Mouse (Mus musculus) megakaryocyte progenitor cell, adult 5-6 weeks (primary cell): ENCODE results near the gene Slc5a5. TPM values are rescaled to one million over a fixed set of nuclear protein-coding genes. Genes with fewer than 3 reads are reported as not detected.

ENCODE experiments used
- ATAC-seq: replicated peaks from 2 replicates; pipeline ENCODE4 v1.8.0; 2016; ENCODE audit warnings: mild to moderate bottlenecking, moderate TSS enrichment, inconsistent platforms; ENCODE audit not compliant: poor library complexity
- total RNA-seq, 2 experiments: library from RNA; stranded (forward) in 1 of 2; stranded (reverse) in 1 of 2; fragments of 157-497, 149-512 nt in 1 of 2; fragments of 200-1000 nt in 1 of 2; gene quantifications; 2 replicates each; pipeline versions ENCODE4 v1.2.3 to v1.2.4; 2015 to 2017

Gene Slc5a5
- total RNA-seq, 2 experiments from 2014 or later = 0.07 TPM; not detected in 1

DNA sequence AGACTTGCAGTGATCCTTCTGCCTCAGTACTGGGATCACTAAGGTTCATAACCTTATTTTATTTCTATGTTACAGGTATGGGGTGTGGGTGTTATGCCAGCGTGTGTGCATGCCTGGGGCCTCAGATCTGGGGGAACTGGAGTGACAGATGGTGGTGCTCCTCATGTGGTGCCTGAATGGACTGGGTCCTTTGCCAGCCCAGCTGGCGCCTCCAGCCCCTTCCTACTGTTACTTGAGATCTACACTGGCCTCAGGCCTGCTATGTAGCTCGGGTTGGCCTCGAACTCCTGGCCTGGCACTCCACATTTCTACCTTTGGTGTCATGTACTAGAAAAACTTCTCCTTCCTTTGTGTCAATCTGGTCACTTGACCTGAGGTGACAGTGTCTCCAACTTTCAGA lies 8.4 kb downstream of the Slc5a5 start:
- no peak for ATAC-seq

DNA sequence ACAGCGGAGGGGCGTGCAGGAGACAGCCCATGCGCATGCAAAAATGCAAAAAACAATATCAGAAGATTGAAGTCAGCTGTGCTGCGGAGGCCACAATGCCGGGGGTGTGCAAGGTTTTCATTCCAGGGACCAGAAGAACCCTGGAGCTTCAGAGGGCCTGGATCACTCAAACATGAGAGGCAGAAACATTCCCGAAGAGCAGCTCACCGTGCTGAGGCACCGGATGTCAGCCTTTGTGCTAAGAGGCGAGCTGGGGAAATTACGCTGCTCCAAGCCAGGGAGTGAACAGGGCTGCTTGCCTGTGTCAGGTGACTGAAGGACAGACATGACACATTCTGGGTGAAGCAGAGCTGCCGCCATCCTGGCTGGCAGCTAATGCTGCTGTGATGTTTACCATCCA lies 12.0 kb downstream of the Slc5a5 start:
- ATAC-seq = no peak

DNA sequence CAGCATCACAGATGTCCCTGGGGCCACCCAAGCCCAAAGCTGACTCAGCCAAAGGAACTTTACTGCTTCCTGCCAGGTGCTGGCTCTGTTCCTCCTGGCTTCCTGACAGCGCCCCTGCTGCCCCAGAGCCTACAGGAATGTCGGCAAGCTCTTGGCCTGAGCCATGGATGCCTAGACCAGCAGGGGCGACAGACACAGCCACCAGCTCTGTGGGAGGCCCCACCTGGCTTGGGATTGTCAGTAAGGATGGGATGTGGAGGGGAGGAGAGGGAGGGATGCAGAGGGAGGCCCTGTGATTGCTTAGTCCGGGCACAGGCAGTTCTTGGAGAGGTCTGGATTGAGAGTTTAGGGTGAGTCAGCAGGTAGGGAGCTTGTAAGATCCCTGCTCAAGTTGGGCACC lies 12.4 kb downstream of the Slc5a5 start:
- no peak for ATAC-seq

DNA sequence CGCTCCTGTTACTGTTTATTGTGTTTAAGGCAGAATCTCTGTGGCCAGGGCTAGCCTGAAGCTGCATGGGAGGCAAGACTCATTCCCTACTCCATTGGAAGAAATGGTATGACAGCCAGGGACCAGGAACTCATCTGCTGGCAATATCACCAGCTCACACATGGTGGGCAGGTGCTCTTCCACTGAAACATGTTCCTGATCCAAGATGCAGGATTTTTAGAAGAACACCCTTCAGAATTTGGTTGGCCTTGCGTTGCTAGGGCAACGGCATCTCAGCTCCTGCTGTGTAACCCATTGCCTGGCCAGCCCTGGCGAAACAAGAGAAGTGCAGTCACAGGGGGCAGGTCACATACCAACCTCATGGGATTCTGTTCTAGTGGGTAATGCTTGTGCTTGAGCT lies 13.1 kb downstream of the Slc5a5 start:
- ATAC-seq = no peak

DNA sequence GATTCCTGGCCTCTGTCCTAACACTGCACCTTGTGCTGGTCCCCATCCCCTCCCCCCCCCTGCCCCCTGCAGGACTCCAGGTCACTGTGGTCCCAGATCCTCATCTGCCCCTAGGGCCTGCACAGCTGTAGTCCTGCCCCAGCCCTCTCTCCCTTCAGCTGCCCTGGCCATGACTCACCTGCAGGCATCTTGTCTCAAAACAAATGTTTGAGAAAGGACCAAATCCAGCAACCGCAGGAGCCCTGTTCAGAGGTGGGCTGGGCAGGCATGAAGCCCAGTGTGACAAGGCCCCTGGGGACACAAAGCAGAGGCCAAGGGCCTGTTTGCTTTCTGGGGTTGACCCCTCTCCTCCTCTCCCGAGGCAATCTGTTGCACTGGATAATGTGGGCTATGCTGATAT lies 14.4 kb downstream of the Slc5a5 start:
- no peak for ATAC-seq

DNA sequence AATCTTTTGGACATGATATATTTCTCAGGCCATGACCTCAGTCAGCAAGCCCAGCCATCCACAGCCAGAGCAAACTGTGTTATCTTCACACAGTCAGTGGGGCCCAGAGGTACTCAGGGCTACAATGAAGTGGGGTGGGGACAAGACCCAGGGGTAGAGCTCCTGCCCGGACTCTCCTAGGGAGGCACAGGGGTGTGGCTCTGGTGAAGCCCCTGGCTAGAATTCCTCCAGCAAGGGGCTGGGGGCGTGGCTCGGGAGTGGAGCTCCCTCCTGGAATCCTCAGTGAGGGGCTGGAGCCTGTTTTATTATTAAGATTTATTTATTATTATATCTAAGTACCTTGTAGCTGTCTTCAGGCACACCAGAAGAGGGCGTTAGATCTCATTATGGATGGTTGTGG lies 16.2 kb downstream of the Slc5a5 start:
- ATAC-seq = no peak

DNA sequence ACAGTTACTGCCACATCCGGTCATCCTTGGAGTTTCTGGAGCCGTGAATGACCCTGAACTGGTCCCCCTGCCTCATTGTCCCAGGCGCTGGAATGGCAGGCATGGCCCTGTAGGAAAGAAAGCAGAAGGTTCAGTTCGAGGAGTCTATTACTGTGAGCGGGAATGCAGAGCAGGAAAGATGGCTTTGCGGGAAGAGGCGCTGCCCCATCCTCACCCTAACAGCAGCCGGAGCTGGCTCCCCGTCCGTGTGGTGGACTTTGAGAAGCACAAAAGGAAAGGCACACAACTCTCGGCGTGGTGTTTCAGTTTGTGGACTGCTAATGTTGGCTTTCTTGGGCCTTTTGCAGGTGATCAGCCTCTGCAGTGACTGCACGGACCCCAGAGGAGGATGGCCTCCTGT lies 18.1 kb downstream of the Slc5a5 start:
- no peak for ATAC-seq

DNA sequence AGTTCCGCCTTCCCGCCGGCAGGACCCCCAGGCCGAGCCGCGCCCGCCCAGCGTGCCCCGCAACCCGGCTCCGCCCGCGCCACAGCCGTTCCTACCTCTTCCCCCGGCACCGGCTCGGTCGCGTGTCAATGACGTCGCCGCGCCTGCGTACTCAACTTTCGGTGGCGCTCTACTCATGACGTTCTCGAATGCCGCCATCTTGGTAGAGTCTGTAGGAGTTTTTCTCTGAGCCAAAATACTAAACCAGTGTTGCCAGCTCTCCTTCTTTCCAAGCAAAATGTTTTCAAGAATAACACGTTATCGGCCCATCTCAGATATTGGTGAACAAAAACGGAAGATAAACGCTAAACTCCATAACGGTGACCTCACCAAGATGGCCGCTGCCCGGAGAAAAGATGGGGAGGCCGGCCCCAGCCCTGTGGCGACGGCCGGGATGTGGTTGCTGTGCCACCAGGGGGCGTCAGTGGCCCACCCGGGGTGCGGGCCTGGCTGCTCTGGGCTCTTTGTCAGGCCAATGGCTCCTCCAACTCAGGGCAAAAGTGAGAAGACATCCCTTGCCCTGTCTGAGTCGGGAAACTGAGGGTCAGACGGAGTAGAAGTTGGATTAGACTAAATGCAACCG lies 19.1 kb downstream of the Slc5a5 start, which contains the start of gene Ccdc124:
TSS of gene Ccdc124 (minus strand) at position 572 of the 622 bp plus-strand sequence.
- ATAC-seq = peak; percentile 84

DNA sequence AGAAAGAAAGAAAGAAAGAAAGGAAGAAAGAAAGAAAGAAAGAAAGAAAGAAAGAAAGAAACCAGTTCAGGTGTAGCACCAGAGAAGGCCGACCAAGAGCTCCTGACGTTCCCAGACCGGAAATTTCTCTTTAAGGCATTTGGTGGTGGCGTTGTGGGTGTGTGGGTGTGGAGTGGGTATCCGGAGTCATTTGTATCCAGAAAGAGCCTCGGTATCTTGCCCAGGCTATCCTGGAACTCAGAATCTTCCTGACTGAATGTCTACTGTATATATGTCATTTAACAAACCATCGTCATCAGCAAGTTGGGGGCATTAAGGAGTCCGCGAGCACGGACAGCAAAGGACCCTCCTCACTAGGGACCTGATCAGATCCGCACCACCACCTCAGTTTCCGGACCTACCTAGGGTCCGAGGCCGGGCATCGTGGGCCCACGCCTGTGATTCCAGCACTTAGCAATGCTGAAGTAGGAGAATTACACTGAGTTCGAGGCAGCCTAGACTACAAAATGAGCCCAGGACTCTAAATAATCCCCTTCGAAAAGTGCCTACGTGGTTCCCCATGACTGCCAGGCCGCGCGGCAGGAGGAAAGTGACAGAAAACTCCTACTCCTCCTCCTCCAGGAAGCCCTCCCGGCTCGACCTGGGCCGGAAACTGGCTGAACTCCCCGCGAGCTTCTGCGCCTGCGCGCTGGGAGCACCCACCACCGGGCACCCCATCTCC lies 19.8 kb downstream of the Slc5a5 start:
- no peak for ATAC-seq

DNA sequence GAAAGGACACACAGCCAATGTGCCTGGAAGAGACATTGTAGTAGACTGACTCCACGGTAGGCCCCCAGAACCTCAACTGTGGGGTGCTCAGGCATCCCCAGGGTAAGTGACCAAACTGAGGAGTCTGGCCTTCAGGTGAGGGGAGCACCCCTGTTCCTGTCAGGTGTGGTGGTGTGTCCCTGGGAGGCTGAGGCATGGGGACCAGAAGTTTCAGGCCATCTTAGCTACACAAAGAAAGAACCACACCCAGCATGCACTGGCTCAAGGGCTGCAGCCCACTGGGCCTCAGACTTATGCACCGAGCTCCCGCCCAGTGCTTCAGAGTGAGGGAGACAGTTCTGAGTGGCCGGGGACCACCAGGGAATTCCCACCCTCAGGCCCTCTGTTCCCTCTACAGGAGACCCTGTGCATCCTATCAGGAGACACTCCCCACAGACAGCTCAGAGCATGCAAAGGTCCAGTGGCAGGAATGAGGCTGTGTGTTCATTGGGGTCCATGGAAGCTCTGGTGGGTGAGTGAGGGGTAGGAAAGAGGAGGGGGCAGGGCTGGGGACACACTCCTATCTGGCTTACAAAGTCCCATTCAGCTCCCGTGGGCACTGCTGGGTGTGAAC lies 21.3 kb downstream of the Slc5a5 start:
- ATAC-seq = no peak

DNA sequence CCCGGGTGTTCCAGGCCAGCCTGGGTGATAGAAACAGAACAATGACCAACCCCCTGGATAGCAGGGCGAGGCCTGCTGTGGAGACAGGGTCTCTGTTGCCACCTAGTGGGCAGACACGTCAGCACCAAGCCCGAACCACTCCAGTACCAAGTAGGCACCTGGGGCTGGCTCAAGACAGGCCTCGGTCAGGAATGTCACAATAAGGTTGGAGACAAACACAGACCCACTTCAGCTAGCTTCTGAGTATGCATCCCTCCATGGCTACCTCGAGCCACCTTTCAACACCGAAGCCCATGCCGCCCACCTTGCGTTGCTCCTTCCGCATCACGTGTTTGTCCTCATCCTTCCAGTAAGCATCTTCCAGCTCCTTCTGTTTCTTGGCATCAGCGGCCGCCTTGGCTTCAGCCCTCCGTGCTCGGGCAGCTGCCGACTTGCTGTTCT lies 22.9 kb downstream of the Slc5a5 start:
- peak; percentile 52 for ATAC-seq

DNA sequence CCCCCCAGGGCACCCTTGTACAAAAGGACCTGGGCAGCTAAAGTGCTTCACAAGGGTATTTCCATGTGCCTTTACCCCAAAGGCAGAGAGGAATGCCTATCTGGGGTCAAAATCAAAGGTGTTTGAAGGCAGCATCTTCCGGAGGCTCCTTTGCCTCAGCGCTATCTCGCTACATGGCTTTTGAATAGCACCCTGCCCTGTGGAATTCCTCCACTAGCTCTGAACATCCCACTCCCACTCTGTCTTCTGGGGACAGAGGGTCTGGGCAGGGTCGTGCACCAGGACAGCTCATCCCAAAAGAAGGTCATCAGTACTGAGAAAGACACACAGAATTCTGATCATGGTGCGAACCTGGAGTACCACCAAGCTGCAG lies 23.4 kb downstream of the Slc5a5 start:
- no peak for ATAC-seq

DNA sequence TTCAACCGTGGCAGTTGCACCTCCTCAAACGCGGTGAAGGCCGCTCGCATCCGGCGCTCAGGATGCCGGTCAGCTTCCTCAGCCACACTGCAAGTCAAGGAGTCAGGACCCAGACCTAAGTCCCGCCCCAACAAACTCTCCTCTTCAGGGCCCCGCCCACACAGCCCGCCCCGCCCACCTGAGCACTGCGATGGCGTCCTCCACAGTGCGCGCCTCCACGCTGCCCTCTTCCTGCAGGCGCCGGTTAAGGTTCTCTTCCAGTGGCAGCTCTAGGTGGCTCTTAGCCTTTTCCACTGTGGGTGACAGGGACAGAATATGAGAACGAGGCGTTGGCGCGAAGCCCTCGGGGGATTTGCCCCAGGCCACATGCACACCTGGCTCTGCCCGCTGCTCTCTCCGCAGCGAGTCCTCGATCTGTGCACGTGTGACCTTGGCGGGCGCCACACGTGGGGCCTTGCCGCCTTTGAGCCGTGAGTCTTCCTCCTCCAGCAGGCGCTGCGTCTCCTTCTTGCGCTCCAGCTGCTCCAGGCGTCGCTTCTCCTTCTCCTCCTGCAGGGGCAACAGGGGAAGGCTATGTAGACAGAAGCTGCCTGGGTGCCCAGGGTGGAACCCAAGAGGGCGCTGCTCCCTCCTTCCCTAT lies 23.9 kb downstream of the Slc5a5 start:
- peak; percentile 40 for ATAC-seq

DNA sequence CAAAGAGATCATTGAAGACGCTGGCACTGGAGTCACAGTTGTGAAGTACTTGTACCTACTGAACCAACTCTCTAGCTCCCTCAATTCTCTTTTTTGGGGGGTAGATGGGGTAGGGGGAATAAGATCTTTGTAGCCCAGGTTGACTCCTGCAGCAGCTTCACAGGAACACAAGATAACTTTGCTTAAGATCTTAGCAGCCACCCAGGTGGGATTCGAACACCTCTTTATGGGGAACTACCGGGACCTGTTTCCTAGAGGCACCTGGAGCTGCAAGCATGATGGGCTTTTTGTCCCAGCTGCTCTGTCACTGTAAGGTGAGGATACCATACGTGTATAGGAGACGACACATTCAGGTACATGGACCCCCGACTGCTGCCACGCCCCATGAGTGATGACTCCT lies 26.0 kb downstream of the Slc5a5 start:
- no peak for ATAC-seq

DNA sequence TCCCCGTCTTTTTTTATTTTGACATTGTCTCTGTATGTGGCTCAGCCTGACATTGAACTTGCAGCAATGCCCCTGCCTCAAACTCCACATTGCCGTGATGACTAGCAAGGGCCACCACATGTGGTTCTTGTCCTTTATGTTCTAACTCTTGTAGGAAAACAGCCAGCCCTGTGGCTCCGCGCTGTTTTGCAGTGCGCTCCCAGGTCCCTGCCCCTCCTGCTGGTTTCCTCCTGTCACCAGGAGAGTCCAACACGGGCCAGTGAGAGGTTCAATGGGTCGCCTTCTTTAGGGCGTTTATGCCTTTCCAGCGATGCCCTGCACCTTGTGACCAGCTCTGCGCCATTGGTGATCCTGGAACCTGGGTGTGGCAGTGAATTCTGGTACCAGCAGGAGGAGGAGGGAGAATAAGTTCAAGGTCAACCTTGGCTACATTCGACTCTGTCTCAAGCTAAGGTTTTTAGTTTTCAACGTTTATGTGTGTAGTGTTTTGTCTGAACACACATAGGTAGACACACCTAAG lies 26.5 kb downstream of the Slc5a5 start:
- ATAC-seq = no peak

DNA sequence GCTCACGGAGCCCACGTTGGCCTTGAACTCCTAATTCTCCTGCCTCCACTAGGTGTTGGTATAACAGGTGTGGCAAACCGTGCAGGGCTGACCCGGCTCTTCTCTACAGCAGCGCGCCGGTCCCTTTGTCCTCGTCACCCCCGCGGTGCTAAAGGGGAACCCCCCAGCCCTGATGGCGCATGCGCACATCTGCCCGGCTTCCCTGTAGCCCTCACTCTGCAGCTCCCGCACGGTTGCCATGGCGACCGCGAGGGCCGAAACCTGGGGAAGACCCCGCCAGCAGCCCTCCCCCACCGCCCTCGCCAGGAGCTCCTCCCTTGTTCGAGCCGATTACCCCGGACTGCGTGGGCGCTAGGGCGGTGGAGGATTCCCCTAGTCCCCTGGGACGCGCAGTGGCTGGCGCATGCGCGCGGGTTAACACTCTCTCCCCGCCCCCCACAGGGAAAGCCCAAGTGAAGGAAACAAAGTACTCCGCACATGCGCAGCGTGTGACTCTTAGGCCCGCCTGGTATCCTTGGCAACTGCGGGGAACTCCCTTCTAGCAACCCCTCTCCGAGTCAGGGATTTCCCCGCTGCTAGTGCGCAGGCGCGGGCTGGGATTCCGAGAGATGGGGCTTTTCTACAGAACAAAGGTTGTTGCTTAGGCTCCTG lies 27.1 kb downstream of the Slc5a5 start:
- peak; percentile 71 for ATAC-seq

DNA sequence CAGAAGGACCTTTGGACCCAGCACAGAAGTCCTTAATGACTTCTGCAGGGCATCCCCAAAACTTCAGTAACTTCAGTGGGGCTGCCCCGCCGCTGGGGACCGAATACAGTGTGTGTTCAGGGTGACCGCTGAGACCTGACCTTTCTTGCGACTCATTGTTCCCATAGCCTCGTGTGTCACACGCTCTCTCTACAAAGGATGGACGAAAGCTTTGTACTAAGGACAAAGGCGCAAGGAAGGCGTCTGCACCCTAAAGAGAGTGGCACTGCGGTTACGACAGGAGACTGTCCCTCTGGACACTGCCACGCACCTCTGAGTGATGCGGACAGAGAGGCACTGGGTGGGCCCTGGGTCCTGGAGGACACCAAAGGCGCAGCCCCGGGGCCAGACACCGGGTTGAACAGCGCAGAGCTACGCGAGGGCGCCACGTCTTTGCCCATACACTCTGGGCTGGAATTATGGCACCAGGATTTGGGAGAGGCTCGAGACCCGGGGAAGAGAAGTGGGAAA lies 27.8 kb downstream of the Slc5a5 start:
- ATAC-seq = no peak

DNA sequence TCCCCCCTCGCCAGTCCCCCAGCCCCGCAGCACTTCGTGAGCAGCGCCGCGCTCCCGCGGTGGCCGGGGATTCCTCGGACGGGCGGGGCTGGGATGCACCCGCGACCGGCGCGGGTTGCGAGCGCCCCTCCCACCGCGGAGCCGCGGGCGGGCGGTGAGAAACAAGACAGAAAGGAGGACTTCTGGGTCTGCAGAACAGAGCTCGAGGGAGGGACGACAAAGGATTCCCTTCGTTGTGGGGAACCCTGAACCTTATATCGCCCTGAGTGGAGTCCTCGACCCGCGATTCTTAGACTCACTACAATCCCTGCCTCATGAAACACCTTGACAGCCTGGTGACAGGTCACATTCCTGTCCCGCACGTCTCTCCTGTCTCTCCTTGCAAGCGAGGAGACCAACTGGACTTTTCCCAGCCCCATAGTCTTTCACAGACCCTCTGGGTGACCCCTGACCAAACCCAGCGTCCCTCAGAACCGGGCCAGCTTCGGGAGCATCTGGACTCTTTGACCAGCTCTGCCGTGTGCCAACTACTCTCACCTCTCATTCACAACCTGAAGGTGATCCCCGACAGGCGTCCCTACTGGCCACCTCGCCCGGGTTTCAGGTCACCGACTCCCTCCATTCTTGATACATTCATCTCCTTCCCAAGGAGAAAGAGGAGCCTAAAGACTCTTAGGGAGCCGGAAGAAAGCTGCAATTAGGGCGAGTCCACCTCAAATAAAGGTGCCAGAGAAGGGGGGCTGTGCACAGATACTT lies 28.4 kb downstream of the Slc5a5 start:
- ATAC-seq = no peak

DNA sequence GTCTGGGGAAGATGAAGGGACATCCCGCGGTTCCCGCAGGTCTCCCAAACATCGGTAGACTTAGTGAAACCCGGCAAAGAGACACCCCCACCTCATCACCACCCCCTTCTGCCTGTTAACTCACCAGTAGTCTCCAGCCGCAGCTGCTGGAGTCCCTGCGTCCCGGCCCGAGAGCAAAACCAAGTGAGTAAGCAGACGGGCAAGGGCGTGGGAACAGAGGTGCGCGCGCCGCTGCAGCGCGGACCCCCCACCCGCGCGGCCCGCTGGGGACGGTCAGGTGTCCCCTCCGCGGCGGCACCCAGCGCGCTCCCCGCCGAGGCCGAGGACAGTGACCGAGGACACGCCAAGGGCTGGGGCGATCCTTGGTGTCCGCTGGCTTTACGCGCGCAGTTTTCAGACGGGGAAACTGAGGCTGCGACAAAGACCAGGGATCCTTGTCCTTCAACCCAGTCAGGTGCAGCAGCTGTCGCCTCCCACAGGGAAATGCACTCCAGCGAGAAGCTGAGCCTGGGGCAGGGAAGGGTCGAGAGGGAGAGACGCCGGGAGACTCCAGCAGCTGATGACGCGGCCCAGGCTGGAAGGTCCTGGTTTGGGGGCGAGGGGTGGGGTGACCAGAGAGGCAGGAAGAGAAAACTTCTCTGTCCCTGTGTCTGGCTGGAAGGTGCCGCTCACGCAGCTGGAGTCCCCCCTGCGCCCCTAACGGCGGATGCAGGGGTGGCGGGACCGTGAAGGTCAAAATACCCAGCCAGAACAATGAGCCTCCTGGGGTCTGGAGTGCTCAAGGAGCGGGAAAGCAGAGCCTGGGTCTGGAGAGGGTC lies 29.5 kb downstream of the Slc5a5 start, which contains the start of gene Kcnn1:
TSS of gene Kcnn1 (minus strand) at position 435 of the 818 bp plus-strand sequence.
- ATAC-seq = no peak
